Mouse (Mus musculus) kidney, postnatal 36 days (tissue): ENCODE data around the gene Cplane1.
A peak's percentile ranks its signal among the peaks of the same experiment; 100 is the strongest.
"Not testable (repeated sequence)": the region's sequence is repeated elsewhere in the genome, so short reads cannot be mapped to it uniquely, and the experiment has no call there.

Experiments used
- DNase-seq, 2 experiments: peaks; one replicate each; pipeline ENCODE4 v3.0.0; 2021 to 2022; ENCODE audit warnings: mixed read lengths in 2 of 2

Gene Cplane1

DNA sequence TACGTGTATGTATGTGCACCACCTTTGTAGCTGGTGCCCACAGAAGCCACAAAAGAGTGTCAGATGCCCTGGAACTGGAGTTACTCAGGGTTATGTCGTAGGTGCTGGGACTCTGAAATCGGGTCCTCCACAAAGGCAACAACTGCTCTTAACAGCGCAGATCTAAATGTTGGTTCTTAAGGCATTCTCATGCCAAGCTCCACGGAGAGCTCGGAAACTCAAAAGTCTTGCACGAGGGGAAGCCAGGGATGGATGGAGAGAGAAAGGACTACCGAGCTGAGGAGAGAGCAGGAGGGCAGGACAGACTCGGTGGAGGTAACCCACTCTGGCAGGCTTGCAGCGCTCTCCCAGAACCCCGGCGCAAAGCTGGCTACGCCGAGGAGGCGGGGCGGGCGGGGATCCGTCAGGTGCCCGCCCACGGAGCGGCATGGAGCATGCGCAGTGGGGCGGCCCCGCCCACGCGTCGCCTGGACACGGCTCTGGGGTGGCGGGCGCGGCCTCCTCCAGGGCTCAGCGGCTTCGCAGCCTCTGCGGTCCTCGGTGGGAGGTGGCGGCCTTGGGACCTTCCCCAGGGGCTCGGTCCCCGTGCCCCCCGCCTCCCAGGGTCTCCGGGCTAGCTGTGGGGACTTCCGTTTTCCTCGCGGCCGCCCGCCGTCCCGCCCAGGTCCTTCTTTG lies at the start of gene Cplane1:
Cplane1 (plus strand) TSS at position 516 of the 675 bp plus-strand sequence.
- DNase-seq = peak; percentile 92 to 98

DNA sequence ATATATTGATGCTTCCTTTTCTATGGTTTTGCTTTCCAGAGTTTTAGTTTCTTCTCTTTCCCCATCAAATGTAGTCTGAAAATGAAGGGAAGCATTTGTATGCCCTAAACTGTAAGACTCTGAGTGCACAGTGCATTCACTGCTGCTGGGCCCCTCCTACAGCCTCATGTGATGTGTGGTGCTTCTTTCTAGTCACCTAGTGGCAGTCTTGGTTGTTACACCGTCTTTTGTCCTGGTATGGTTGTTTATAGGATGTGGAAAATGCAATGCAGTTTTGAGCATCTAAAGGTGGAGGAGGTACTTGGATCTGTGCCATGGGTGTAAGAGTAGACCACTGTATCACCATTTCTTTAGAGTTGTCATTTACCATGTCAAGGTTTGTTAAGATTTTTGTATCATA lies 39.6 kb upstream of the Cplane1 start:
- DNase-seq = no peak

DNA sequence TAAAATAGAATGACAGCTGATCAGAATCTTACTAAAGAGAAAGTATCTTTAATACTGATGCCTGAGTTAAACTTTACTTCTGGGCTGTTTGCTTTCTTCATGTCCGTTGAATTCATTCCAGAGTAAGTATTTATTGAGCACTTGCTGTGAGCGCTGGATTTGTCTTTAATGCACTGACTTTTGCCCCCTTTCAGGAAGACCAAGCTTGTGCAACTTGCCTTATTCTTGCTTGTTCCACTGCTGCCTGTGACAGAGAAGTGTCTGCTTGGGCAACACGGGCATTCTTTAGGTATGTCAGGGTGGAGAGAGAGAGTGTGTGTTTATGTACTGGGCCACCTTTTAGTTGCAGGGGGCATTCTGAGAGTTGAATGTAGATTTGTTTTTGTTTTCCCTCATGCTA lies 37.6 kb upstream of the Cplane1 start:
- DNase-seq = no peak

DNA sequence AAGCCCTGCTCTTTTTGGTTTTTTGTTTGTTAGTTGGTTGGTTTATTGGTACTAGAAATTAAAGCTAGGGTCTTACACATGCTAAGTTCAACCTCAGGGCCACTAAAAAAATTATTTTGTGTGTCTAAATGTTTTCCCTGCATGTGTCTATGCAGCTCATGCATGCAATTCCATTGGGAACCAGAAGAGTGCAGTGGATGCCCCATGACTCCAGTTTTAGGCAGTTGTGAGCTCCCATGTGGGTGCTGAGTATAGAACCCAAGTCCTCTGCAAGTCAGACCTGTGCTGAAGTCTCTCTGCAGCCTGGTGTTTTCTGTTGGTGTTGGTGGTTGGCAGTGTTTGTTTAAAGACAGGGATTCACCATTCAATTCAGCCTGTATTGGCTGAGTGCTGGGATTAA lies 37.1 kb upstream of the Cplane1 start:
- no peak for DNase-seq

DNA sequence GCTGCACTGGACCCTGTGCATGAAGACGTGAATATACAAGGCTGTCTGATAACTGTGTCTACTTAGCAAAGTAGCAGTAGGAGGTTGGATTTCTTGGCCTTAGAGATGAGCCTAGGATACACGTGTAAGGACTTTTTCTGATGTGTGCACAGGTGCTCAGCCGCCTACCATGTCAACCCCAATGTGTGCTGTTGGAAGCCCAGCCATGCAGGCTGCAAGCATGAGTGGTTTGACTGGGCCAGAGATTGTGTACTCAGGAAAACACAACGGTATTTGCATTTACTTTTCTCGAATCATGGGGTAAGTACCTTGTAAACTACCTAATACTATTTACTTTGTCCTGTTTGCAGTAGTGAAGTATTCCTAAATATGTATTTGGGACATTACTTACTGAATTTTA lies 33.3 kb upstream of the Cplane1 start:
- DNase-seq = no peak

DNA sequence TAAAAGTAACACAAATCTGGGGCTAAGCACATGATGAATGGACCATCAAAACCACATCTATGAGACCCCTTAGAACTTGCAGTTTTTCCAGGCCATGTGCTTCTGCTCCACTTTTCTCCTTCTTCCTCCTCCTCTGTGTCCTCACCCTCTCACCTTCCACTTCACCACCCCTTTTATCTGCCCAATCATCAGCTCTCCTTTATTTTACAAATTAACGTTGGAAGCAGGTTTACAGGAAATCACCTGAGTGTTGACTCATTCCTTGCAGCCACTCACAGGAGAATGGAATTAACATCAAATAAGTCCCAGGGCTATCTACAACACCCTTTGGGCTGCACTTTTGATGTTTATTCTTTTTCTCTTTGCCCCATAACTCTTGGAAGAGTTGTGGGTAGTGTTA lies 7.1 kb upstream of the Cplane1 start:
- no peak for DNase-seq

DNA sequence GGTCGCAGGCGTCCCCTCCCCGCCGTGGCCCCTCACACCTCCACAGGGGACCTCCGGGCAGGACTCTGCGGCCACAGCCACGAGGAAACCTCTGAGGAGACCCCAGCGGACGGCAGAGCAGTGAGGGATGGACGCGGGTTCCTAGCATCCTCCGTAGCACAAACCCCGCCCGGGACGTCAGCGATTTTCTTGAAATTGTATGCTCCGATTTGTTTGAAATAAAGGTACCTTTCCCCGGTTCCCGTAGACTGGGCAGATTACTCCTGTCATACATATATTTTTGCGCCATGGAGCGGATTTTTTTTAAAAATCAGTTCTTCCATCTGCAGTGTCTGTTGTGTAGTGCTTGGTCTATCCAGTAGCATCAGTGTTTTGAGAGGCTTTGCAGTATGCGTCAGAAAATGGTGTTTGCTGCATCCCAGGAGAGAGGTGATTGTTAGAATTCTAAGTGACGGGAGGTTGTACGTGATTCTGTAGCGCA lies 400 bp downstream of the Cplane1 start:
- DNase-seq = peak; percentile 5 to 50

DNA sequence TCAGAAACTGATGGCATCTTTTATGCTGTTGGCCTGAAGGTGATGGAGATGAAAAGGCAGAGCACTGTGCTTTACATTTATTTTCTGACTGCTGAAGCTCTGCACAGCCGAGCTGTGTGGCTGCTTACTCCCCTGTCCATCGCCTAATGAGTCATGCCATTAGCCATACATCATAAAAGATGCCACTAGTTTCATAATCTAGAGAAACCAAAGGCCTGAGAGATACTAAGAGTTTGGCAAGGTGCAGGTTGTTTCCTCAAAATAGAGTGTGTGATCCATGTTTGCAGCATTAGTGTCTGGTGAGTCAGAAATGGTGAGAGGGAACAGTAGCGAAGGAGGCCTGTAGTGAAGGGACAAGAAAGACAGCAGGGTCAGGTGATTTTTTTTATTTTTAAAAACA lies 20.7 kb downstream of the Cplane1 start:
- DNase-seq = no peak

DNA sequence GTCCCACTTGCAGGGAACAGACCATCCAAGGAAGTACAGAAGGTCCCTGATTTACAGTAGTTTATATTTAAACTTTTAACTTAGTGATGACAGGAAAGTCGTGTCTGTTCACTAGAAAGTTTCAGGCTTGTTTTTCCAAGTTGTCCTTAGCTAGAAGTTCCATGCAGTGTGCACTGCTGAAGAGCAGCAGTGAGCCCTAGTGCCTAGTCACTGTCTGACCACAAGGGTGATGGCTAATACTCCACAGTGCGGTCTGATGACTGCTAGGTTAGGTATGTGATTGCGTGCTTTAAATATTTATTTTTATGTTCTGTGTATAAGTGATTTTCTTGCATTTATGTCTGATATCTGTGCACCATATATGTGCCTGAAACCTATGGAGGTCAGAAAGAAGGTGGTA lies 21.5 kb downstream of the Cplane1 start:
- DNase-seq = no peak

DNA sequence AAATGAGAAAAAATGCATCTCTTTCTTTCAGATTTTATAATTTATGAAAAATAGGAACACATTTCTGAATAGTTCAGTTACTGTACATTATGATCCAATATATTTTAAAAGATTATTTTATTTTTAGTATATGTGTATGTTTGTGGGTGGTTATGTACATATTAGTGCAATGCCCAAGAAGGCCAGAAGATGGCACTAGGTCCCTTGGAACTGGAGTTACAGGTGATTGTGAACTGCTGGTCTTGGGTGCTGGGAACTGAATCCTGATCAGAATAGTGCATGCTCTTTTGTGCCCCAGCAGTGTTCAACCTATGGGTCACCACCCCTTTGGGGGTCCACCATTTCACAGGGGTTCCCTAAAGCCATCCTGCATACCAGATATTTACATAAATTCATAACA lies 31.4 kb downstream of the Cplane1 start:
- peak in 1 of 2 experiments; percentile 10 for DNase-seq

DNA sequence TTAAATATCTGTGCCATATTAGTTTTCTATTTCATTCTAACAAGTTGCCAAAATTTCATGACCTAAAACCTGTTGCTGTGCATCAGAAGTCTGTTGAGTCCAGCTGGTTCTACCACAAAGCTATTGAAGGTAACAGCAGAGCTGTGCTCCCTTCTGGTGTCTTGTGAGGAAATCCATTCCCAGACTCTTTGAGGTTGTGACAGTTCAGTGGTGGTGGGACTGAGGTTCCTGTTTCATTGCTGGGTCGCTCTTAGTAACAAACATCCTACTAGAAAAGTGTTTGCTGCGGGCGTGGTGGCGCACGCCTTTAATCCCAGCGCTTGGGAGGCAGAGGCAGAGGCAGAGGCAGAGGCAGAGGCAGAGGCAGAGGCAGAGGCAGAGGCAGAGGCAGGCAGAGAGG lies 39.5 kb downstream of the Cplane1 start:
- DNase-seq = no peak

DNA sequence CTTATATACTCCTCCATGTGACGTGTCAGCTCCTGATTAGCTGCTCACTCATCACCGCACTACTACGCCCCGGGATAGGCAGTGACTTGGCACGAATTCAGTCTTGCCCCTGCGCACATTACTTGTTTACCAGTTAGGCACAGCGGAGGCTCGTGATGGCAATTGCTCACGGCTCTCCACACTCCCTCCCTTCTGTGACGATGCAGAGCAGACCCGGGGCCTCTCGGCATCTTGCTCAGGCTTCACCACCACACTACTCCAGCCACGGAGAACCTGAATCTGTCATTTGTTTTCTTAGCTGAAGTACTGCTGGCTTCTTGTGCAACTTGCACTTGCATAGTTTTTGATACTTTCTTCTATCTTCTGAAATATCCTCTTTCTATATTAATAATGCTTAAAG lies 45.9 kb downstream of the Cplane1 start:
- DNase-seq = no peak

DNA sequence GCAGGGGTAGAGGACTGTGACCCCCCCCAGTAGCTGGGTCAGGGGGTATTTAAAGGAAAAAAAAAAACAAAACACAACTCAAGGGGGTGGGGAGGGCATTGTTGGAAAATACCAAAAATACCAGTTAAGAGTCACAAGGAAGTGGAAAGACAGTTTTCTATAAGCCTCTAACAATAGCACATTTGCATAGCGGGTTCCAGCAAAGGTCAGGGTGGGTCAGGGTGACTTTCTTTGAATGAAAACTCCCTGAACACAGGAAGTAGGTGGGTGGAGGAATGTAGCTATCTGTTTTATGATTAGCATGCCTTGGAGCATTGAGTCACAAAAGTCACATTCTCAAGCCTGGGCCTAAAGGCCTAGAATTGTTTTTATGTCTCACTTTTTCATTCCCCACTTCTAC lies 65.3 kb downstream of the Cplane1 start:
- DNase-seq = not testable (repeated sequence)

DNA sequence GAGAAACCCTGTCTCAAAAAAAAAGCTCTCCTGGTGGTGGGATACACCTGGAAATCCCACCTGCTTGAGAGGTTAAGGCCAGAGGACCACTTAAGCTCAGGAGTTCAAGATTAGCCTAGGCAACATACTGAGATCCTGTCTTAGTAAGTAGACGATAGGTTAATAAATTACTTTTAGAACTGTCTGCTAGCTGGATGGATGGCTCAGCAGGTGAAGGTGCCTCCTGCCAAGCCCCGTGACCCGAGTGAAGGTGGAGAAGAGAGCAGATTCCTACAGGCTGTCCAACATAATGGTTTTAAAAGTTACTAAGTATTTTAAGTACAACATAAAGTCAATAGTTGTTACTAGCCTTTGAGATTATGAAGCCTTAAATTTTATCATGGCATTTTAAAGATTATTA lies 97.0 kb downstream of the Cplane1 start:
- DNase-seq = peak; percentile 81 to 82

DNA sequence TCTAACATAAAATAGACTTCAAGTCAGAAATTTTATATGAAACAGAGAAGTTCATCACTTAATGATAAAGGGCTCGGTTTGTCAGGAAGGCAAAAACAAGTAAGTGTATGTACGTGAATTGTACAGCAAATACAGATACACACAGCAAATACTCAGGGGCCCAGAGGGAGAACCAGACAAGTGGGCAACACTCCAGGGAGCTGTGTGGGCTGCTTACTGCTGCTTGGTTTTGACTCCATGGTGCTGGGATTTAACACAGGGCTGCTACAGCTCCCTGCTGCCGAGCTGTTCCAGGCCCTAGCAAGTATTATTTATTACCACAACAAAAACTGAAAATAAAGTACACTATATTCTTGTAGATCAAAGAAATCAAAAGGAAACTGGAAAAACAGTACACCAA lies 98.3 kb downstream of the Cplane1 start:
- DNase-seq = no peak

DNA sequence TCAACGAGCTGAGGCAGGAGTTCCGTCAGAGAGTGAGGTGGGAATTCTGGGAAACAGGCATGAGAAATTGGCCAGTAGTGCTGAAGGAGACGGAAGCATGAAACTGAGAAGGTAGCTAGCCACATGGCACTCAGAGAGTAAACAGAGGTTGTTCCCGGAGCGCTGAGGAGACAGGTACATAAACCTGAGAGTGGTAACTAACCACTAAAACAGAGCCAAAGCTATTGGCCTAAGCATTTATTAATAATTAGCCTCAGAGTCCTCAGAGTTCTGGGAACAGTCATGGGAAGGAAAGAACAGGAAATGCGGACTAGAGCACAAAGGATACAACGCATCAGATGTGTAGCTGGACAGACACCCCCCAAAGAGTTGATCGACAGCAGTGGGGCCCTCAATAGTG lies 99.3 kb downstream of the Cplane1 start:
- DNase-seq = peak; percentile 27 to 37

DNA sequence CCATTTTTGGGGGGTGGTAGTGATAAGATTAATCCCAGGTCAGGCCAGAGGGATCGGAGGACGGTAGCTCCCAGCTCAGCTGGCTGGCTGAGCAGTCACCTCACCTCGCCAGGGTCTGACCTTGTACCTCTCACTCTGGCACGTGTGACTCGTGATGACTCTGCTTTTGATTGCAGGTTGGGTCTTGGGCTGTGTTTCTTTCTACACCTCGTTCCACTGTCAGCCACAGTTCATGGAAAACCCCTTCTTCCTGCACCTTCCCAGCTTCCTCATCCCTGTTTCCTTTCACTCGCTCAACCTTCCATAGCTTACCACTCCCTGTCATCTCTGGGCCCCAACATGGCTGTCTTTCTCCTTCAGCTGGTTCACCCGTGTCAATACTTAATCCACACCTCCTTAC lies 103.0 kb downstream of the Cplane1 start:
- no peak for DNase-seq

DNA sequence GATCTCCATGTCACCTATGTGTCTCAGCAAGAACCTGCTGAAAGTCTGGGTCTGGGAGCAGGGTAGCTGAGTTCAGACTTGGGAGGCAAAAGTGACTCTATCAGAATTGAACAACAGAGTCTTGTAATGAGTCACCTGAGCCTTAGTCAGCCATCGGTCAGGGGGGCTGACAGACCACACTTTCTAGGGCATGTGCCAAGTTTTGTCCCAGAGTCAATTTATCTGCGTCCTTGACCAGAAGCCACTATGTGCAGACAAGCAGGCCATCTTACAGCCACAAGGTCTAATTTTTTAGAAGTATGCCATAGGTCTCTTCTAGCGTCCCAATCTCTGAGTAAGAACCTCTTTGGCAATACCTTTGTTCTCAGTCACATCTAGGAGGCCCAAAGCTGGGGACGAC lies 109.0 kb downstream of the Cplane1 start:
- DNase-seq = not testable (repeated sequence)

DNA sequence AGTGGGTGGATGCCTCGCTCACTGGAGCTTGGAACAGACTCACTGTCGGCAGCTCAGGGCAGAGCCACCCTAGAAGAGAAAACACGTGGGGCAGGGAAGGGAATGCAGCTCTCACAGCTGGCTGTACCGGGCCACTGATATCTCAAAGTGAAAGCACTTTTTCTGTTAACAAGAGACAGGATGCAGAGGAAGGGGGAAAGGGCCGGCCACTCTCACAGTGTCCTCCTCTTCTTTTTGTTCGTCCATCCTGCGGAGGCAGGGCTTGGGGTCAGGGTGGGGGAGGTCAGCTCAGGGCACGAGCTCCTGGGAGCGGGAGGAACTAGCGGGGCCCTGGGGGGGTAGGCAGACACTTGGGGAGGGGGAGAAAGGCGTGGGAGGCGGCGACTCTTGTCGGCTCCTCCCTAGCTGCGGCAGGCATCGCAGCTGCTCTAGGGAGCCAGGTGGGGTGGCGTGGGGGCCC lies 110.4 kb downstream of the Cplane1 start:
- peak; percentile 24 to 41 for DNase-seq

DNA sequence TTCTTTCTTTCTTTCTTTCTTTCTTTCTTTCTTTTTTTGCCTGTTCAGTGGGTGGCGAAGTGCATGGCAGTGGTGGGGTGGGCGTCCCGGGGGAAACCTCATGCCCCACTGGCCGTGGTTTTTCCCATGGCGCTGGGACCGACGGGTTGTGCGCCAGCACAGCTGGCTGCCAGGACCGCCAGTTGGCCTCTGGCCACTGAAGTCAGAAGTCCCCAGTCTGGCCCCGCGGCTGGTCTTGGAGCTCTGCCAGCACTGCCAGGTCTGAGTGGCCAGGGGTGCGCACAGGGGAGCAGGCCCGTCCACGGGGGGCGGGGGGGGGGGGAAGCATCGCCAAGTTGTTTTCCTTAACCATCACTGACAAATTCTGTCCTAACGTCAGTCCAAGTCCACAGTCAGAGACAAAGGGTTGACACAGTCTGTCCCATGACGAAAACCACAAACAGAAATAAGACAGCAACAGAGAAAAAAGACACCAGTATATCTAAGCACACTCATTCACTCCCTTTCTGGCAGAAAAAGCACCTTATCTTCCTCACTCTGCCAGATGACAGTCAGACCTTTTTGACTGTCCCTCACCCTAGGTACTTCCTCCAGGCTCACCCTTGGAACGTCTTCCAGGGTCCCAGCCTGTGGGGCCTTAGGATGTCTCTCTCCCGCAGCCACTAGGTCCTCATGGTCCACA lies 111.2 kb downstream of the Cplane1 start:
- peak; percentile 75 to 90 for DNase-seq

DNA sequence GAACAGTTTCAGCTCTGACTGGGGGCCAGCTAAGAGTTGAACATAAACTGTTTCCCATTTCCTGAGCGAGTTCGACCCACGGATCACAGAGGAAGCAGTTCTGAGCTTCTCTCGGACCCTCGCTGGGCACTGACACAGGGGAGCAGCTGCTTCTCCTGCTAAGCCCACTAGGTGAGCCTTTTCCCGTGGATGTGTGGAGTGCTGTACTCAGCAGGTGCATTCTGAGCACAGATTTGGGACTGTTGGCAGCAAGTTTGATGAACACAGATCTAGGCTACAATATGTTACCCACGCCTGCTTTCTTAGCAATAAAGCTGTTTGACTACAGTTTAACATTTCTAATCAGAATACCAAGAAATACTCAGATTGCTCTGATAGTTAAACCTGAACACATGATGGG lies 112.8 kb downstream of the Cplane1 start:
- DNase-seq = no peak

DNA sequence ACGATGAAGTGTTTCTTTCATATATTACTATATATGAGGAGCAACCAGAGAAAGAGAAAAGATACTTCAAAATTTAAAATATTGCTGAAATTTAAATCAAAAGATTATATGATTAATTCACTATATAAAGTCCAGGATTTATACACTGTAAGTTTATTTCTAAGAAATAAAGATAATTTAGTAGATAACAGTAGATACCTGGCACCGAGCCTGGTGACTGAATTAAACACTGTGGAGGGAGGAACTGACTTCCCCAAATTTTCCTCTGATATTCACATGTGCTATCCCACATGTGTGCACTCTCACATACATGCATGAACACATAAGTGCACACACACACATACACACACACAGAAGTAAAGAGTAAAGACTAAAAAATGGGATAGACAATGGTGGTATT lies 113.2 kb downstream of the Cplane1 start:
- DNase-seq = no peak

DNA sequence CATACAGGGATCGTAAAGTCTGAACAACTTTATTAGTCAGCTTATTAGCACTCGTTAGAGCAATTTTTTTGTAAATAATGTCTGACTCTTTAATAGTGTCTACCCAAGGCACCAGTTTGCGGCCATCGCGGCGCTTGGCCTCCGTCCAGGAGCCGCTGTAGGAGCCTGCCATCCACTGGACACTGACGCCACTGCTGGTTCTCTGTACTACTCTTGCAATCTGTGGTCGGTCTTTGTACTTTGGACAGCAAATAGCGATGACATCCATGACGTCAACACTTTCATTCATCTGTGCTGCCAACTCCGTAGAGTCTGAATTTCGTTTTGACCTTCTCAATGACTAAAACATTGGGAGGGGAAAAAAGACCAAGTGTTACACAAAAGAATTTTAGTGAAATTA lies 122.3 kb downstream of the Cplane1 start:
- peak; percentile 10 to 31 for DNase-seq

DNA sequence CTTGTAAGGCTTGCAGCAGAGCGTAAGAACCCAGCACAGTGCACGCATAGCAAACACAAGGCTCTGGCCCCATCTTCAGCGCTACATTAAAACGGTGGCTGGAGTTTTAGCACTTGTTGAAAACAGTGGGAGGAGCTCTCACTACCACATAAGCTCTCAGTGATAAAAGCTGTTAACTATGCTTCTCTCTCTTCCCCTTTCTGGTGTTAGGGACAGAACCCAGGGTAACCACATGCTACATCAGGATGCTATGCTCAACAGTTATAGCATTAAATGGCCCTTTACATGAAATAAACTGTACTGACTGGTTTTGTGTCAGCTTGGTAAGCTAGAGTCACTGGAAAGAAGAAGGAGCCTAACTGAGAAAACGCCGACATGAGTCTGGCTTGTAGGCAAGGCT lies 125.2 kb downstream of the Cplane1 start:
- DNase-seq = no peak

DNA sequence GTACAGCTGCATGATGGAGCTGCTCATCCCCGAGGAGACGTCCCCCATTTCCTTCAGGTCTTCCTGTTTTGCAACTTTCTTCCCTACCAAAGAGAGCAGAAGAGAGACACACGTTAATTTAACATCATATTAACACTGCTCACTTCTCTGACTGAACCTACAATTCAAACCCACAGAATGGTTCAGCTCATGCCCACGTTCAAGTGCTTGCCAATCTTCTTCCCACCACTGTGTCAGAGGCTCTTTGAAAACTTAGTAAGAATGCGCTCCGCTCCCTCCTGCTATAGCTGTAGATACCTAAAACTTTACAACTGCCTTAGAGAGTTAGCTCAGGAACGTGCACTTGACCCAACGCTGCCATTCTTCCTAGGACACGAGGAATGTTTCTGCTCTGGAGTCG lies 134.0 kb downstream of the Cplane1 start:
- DNase-seq = no peak
